Mouse (Mus musculus) neural tube, embryonic 11.5 days (tissue): ENCODE measurements at regions not wholly inside any gene's neighbourhood (a gene's known extent, or its start where the extent isn't known, plus 50 kb on each side); places are given as distances from the start of the nearest gene placed in this dataset.

Experiments
- ATAC-seq: fragments of 200-750 bp; cut with Nextera tagmentation; 2 replicates; pipeline ENCODE4 v1.8.0; 2017; ENCODE audit warnings: moderate number of reproducible peaks, mild to moderate bottlenecking, moderate TSS enrichment, moderate library complexity; ENCODE audit not compliant: insufficient read depth, low FRiP score, low TSS enrichment
- DNase-seq: peaks from one replicate; pipeline ENCODE4 v3.0.0-alpha.2; 2015; ENCODE audit warnings: low spot score
- H3K27ac ChIP-seq: fragments of 300-500 bp; sonication (generic); 2 replicates; pipeline ENCODE4 v1.5.1; 2014; ENCODE audit warnings: low read depth, mild to moderate bottlenecking, low read length
- H3K27me3 ChIP-seq: fragments of 300-500 bp; sonication (generic); 2 replicates; pipeline ENCODE4 v1.6.1; 2014; ENCODE audit warnings: mild to moderate bottlenecking, low read length, mixed read lengths; ENCODE audit not compliant: control insufficient read depth, insufficient read depth
- H3K36me3 ChIP-seq: fragments of 300-500 bp; sonication (generic); 2 replicates; pipeline ENCODE4 v1.6.1; 2014; ENCODE audit warnings: mild to moderate bottlenecking, low read length, moderate library complexity, mixed read lengths; ENCODE audit not compliant: control insufficient read depth, insufficient read depth
- H3K4me1 ChIP-seq: fragments of 300-500 bp; sonication (generic); 2 replicates; pipeline ENCODE4 v1.6.1; 2014; ENCODE audit warnings: low read length, mixed read lengths; ENCODE audit not compliant: control insufficient read depth, insufficient read depth
- H3K4me2 ChIP-seq: fragments of 300-500 bp; sonication (generic); 2 replicates; pipeline ENCODE4 v1.6.1; 2014; ENCODE audit warnings: low read depth, mild to moderate bottlenecking, moderate library complexity
- H3K4me3 ChIP-seq: fragments of 300-500 bp; sonication (generic); 2 replicates; pipeline ENCODE4 v1.5.1; 2014; ENCODE audit warnings: low read depth, low read length
- H3K9ac ChIP-seq: fragments of 300-500 bp; sonication (generic); 2 replicates; pipeline ENCODE4 v1.6.1; 2014; ENCODE audit warnings: mild to moderate bottlenecking, low read length
- H3K9me3 ChIP-seq: fragments of 300-500 bp; sonication (generic); 2 replicates; pipeline ENCODE4 v1.6.1; 2016; ENCODE audit warnings: low read length; ENCODE audit not compliant: control insufficient read depth
- WGBS: fragments of 180-500 bp; shearing (Covaris S2); extraction: QIAGEN DNeasy Blood & Tissue Kit; methylation state at CpG from one replicate; pipeline ENCODE4 v1.1.7; 2014; 5-methylcytosine and 5-hydroxymethylcytosine counted together

GRCm38 (mm10) chr4:87461181-87461912, 231.1 kb upstream of the Slc24a2 start:
- Histone ChIP-seq H3K27me3 (no peaks in the 10 kb centered on the region), H3K4me1 (no peaks in the 10 kb centered on the region), H3K9ac (no peak overlapping the region), H3K4me2 (no peak overlapping the region), H3K4me3 (no peak overlapping the region), H3K27ac (no peak overlapping the region), H3K36me3 (no peaks in the 10 kb centered on the region), H3K9me3 (no peaks in the 10 kb centered on the region)
- DNase-seq, result no peak
- ATAC-seq, result no peak
- 81% methylated on average over 7 of the region's 7 CpGs for WGBS

- Histone ChIP-seq H3K36me3 (no peaks in the 10 kb centered on the region), H3K4me3 (no peak overlapping the region), H3K27ac (no peak overlapping the region), H3K4me2 (no peak overlapping the region), H3K27me3 (no peaks in the 10 kb centered on the region), H3K4me1 (no peaks in the 10 kb centered on the region), H3K9ac (no peak overlapping the region), H3K9me3 (no peaks in the 10 kb centered on the region)
- ATAC-seq (no peak), DNase-seq (no peak)
- WGBS, result 84% methylated on average over 5 of the region's 5 CpGs
Measured at GRCm38 (mm10) chr4:87455863-87456578, 225.7 kb upstream of the Slc24a2 start.

DNA sequence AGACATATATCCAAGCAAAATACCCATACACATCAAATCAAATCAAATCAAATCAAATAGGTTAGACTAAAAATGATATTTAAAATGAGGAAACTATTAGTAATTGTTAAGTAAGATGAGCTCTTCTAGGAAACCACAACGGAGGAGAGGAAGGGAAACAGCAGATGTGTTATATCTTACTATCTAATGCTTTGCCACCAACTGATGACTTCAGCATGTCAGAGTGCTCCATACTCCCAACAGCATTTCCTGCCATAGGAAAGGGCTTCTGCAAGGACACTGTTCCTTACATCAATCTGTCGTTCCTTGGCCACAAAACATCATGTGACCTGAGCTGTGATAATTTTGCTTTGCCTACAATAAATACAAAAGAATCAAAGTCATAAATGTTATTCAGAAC, 221.8 kb upstream of the Slc24a2 start:
- H3K27me3 ChIP-seq, result no peaks in the 10 kb centered on the region
- ATAC-seq, result no peak
- no peak overlapping the region for H3K4me2 ChIP-seq
- no peak overlapping the region for H3K9ac ChIP-seq
- no peaks in the 10 kb centered on the region for H3K4me1 ChIP-seq
- H3K9me3 ChIP-seq, result no peaks in the 10 kb centered on the region
- no peak for DNase-seq
- H3K27ac ChIP-seq, result no peak overlapping the region
- 71% methylated on average over 2 of the region's 2 CpGs for WGBS
- no peaks in the 10 kb centered on the region for H3K36me3 ChIP-seq
- H3K4me3 ChIP-seq, result no peak overlapping the region

DNA sequence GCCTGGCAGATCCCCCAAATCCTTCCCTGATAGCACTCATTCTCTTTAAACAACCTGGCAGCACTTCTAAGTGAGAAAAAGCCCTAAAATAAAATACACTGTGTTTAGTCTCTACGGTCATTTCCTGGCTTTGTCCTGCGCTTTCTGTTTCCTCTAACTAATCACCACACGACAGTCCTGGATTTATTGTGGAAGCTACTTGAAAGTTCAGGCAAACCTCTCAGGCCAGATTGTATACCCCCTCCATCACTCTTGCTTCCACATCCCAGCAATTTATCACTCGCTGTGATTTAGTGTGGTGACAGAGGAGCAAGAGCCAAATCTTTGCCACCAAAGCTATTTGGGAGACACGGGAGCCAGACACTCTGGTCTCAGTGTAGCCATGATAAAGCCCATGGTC, 221.0 kb upstream of the Slc24a2 start:
- ATAC-seq, result no peak
- no peak overlapping the region for H3K4me2 ChIP-seq
- H3K4me3 ChIP-seq, result no peak overlapping the region
- no peaks in the 10 kb centered on the region for H3K9me3 ChIP-seq
- no peaks in the 10 kb centered on the region for H3K36me3 ChIP-seq
- no peak for DNase-seq
- no peaks in the 10 kb centered on the region for H3K27me3 ChIP-seq
- 9% methylated on average over 5 of the region's 5 CpGs for WGBS
- H3K4me1 ChIP-seq, result no peaks in the 10 kb centered on the region
- no peak overlapping the region for H3K27ac ChIP-seq
- H3K9ac ChIP-seq, result no peak overlapping the region

DNA sequence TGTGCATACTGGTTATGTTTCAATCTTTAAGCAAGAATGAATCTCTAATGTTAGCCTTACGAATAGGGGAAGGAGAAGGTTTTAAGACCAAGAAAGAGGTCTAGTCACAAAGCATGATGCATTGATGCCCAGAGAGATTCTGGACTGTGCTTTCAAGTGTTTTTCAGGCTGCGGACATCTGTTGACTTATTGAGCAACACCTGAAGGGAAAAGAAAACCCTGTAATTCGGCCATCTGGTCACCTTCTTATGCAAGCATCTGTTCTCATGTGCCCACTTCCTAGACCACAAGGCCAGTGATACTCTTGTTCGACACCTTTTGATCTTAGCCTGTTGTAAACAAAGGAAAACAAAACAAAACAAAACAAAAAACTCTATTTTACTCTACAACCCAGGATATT, 218.1 kb upstream of the Slc24a2 start:
- H3K4me1 ChIP-seq, result no peaks in the 10 kb centered on the region

DNA sequence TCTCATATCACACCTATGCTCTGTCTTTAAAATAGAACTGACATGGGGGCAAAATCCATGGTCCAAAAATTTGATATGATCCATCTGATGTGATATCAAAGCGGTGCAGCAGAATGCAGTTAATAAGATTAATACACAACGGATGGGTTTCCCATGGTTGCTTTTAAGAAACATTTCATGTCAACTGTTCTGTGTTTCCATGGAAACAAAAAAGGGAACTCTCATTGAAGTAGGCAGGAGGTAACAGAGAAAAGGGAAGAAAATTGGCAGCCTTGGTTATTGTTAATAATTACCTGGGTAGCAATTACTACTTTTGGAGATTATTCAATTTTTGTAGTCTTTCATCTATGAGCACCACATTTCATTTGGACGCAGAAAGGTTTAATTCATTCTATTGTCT, 216.6 kb upstream of the Slc24a2 start:
- no peak for DNase-seq

More for the DNA sequence above, 218.1 kb upstream of the Slc24a2 start:
- no peak overlapping the region for H3K27ac ChIP-seq
- no peaks in the 10 kb centered on the region for H3K36me3 ChIP-seq
- no peaks in the 10 kb centered on the region for H3K27me3 ChIP-seq
- no peak for ATAC-seq
- WGBS, result 68% methylated on average over 4 of the region's 4 CpGs
- no peaks in the 10 kb centered on the region for H3K9me3 ChIP-seq
- H3K4me2 ChIP-seq, result no peak overlapping the region
- H3K9ac ChIP-seq, result no peak overlapping the region
- no peak overlapping the region for H3K4me3 ChIP-seq
- DNase-seq, result no peak

DNA sequence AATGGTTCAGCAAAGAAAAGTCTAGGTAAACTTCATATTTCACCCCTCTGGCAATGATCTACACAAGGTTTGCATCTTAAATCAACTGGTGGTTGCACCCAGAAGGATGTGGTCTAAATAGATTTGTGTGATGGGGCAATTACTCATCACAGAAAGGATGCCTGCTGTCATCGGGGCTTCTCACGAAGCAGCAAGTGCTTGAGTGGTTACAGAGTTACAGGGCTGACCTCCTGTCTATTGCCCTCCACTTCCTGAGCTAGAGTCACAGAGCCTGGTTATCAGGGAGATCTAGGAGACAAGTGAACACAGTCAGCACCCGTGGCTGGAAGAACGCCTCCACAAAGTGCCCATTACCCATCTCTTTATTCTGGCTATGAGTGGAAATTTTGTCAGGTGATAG, 203.9 kb upstream of the Slc24a2 start:
- no peaks in the 10 kb centered on the region for H3K27me3 ChIP-seq
- H3K4me1 ChIP-seq, result no peaks in the 10 kb centered on the region
- DNase-seq (no peak), ATAC-seq (no peak)
- no peak overlapping the region for H3K27ac ChIP-seq
- H3K9me3 ChIP-seq, result no peaks in the 10 kb centered on the region
- H3K4me3 ChIP-seq, result no peak overlapping the region
- WGBS, result 80% methylated on average over 4 of the region's 4 CpGs
- no peak overlapping the region for H3K4me2 ChIP-seq
- no peaks in the 10 kb centered on the region for H3K36me3 ChIP-seq
- no peak overlapping the region for H3K9ac ChIP-seq

More for the DNA sequence above, 216.6 kb upstream of the Slc24a2 start:
- Histone ChIP-seq H3K27ac (no peak overlapping the region), H3K36me3 (no peaks in the 10 kb centered on the region), H3K4me2 (no peak overlapping the region), H3K9ac (no peak overlapping the region), H3K4me3 (no peak overlapping the region), H3K9me3 (no peaks in the 10 kb centered on the region), H3K27me3 (no peaks in the 10 kb centered on the region), H3K4me1 (no peaks in the 10 kb centered on the region)
- ATAC-seq, result no peak
- WGBS, result 90% methylated on average over 3 of the region's 3 CpGs

- Histone ChIP-seq H3K4me1 (no peaks in the 10 kb centered on the region), H3K4me2 (no peak overlapping the region), H3K27ac (no peak overlapping the region), H3K4me3 (no peak overlapping the region), H3K27me3 (no peaks in the 10 kb centered on the region), H3K9me3 (no peaks in the 10 kb centered on the region), H3K36me3 (no peaks in the 10 kb centered on the region), H3K9ac (no peak overlapping the region)
- DNase-seq (no peak), ATAC-seq (no peak)
- WGBS, result 85% methylated on average over 3 of the region's 3 CpGs
Measured at GRCm38 (mm10) chr4:87428374-87428773, 198.1 kb upstream of the Slc24a2 start.

DNA sequence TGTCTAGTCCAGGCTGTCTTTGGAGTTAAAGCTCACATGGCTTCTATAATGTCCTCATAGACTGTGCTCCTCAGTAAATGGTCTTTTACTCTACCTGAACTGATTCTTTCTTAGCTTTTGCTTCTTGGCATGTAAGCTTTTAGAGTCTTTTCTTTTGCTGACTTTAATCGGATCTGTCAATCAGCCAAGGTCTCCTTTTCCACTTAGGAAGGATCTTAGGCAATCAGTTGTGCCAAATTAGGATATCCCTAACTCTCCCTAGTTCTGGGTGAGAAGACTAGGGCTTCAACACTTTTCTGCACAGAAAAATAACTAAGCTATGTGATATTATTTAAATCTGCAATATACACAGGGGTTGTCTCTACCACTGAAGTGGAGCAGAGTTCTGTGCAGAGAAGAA, 193.8 kb upstream of the Slc24a2 start:
- Histone ChIP-seq H3K27me3 (no peaks in the 10 kb centered on the region), H3K4me3 (no peak overlapping the region), H3K9me3 (no peaks in the 10 kb centered on the region), H3K36me3 (no peaks in the 10 kb centered on the region), H3K4me2 (no peak overlapping the region), H3K27ac (no peak overlapping the region), H3K4me1 (no peaks in the 10 kb centered on the region), H3K9ac (no peak overlapping the region)
- WGBS, result 88% methylated on average over 1 of the region's 1 CpGs
- no peak for DNase-seq
- ATAC-seq, result no peak
